Mouse (Mus musculus) neural tube, embryonic 15.5 days (tissue): ENCODE measurements around the gene Trpm3. TPM values are rescaled to one million over a fixed set of nuclear protein-coding genes. Genes with fewer than 3 reads are reported as not detected.

Experiments used
- ATAC-seq: fragments of 200-750 bp; cut with Nextera tagmentation; 2 replicates; pipeline ENCODE4 v1.8.0; 2017; ENCODE audit warnings: mild to moderate bottlenecking, moderate TSS enrichment, moderate library complexity; ENCODE audit not compliant: low FRiP score
- H3K27ac ChIP-seq: fragments of 300-500 bp; sonication (generic); replicated peaks from 2 replicates; pipeline ENCODE4 v1.5.1; 2015; ENCODE audit warnings: mild to moderate bottlenecking, inconsistent platforms
- H3K27me3 ChIP-seq: fragments of 300-500 bp; sonication (generic); replicated peaks from 2 replicates; pipeline ENCODE4 v1.6.1; 2015; ENCODE audit warnings: inconsistent platforms
- H3K36me3 ChIP-seq: fragments of 300-500 bp; sonication (generic); 2 replicates; pipeline ENCODE4 v1.6.1; 2015; ENCODE audit warnings: inconsistent platforms
- H3K4me1 ChIP-seq: fragments of 300-500 bp; sonication (generic); 2 replicates; pipeline ENCODE4 v1.6.1; 2015; ENCODE audit warnings: inconsistent platforms
- H3K4me2 ChIP-seq: fragments of 300-500 bp; sonication (generic); 2 replicates; pipeline ENCODE4 v1.6.1; 2015; ENCODE audit warnings: inconsistent platforms, mild to moderate bottlenecking, moderate library complexity
- H3K4me3 ChIP-seq: fragments of 300-500 bp; sonication (generic); replicated peaks from 2 replicates; pipeline ENCODE4 v1.5.1; 2015; ENCODE audit warnings: mild to moderate bottlenecking, inconsistent platforms
- H3K9ac ChIP-seq: fragments of 300-500 bp; sonication (generic); replicated peaks from 2 replicates; pipeline ENCODE4 v1.6.1; 2015; ENCODE audit warnings: mild to moderate bottlenecking, inconsistent platforms
- H3K9me3 ChIP-seq: fragments of 300-500 bp; sonication (generic); replicated peaks from 2 replicates; pipeline ENCODE4 v1.6.1; 2016; ENCODE audit warnings: inconsistent platforms
- WGBS: fragments of 180-500 bp; shearing (Covaris S2); methylation state at CpG from one replicate; pipeline ENCODE4 v1.1.7; 2015; ENCODE audit warnings: mixed read lengths; 5-methylcytosine and 5-hydroxymethylcytosine counted together
- polyA plus RNA-seq: library from polyadenylated mRNA; unstranded; fragments of >200 nt; fragmentation: Nextera tagmentation; extraction: Ambion mirVana; gene quantifications from 2 replicates; pipeline ENCODE4 v1.2.1, GENCODE M21; 2015

The Trpm3 gene
- polyA plus RNA-seq, 1 experiment from 2014 or later = 18.8 TPM

DNA sequence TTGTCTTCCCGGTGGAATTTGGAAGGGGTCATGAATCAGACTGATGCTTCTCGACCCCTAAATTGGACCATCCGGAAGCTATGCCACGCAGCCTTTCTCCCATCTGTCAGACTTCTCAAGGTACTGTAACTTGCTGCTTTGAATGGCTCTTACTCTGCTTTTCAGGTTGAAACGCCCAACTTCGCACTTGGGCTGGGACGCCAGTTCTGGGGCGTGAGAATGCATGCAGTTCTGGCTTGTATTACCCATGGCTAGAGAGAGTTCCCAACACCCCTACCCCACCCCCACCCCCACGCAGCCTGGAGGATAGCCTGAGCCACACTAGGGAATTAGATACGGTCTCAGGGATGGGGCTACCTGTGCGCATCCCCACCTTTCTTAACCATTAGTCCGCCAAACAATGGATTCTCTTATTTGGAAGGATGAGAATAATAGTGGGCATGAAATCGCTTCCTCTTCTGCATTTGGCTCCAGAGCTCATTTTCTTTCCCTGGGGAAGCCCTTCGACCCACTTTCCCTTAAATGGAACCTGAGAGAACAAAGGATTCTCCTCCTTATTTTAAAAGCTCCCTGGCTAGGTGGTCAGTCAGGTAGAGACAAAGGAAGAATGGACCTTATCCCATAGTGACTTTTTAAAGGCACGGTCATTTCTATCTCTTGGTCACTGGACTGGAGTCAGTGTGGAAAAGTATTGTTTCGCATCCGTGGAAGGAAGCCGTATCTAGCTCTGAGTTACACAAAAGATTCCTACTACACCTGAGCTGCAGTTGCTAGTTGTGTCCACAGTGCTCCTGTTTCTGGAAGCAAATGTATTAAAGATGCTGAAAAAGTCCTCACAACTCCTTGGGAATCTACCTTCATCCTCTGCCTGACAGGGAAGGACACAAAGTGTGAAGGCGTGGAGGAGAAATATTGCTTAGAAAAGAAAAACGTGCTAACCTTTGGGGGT, 309.8 kb downstream of the Trpm3 start:
- H3K9me3 ChIP-seq = no peaks in the 10 kb centered on the region
- H3K27ac ChIP-seq = peak overlapping the region; percentile 76
- 22% methylated on average over 20 of the region's 20 CpGs for WGBS
- H3K27me3 ChIP-seq = no peaks in the 10 kb centered on the region
- no peaks in the 10 kb centered on the region for H3K36me3 ChIP-seq
- ATAC-seq = peak; percentile 70
- H3K4me2 ChIP-seq = peak overlapping the region; percentile 77
- H3K9ac ChIP-seq = peak overlapping the region; percentile 52
- peak overlapping the region; percentile 56 for H3K4me3 ChIP-seq
- peaks cover 25% of the 10 kb centered on the region for H3K4me1 ChIP-seq

DNA sequence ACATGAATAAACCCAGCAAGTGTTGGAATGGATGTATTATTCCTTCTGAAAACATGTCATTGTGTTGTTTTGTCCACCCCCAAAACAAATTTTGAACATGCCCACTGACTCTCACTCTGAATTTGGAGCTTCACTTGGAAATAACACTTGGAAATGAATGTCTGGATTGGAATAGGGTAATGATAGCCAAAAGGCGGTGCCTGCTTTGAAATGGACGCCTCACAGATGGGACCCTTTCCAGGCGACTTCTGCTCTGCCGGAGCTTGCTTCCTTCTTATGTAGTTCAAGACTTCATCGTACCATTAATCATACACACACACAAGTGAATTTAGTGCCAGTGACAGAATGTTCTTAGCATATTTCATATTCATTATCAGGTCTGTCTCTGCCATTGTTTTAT, 312.4 kb downstream of the Trpm3 start:
- Histone ChIP-seq H3K9me3 (no peaks in the 10 kb centered on the region), H3K4me2 (peak overlapping the region; percentile 77; the same call in 1 of the 2 replicates), H3K27me3 (no peaks in the 10 kb centered on the region), H3K4me1 (peaks cover 25% of the 10 kb centered on the region), H3K9ac (no peak overlapping the region), H3K27ac (no peak overlapping the region), H3K4me3 (no peak overlapping the region), H3K36me3 (no peaks in the 10 kb centered on the region)
- 88% methylated on average over 5 of the region's 5 CpGs for WGBS
- no peak for ATAC-seq

DNA sequence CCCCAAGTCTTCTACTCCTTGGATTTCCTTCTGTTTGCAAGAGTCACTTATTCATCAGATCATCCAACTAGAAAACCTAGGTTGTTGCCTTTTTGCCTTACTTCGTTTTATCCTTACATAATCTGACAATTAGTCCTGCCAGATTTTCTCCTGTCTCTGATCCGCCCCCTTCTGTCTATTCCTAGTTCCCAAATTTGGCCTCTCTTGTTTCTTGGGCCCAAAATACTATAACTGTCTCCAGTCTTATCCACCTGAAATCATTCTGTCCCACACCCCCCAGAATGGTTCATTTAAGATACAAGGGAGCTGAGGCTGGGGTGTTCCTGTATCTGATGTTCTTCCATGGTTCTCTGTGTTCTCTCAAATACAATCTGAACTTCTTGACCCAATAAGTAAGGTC, 318.1 kb downstream of the Trpm3 start:
- ATAC-seq = no peak

DNA sequence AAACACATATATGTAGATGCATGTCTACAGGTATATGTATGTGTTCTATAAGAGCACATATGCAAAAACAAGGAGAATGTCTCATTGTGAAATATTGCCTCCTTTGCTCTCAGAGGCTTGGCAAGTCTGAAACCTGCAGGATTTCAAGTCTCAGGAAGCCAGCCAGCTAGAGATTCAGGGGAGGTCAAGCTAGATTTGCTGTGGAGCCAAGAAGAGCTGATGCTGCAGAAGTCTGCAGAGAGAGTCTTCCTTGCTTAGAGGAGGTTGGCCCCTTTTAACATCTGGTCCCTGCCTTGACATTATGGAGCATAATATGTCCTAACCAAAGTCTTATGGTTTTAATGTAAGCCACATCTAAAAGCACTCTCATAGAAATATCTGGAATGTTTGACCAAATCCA, 323.2 kb downstream of the Trpm3 start:
- Histone ChIP-seq H3K9me3 (no peaks in the 10 kb centered on the region), H3K4me3 (no peak overlapping the region), H3K27ac (no peak overlapping the region), H3K36me3 (no peaks in the 10 kb centered on the region), H3K27me3 (no peaks in the 10 kb centered on the region), H3K4me2 (no peak overlapping the region), H3K4me1 (no peaks in the 10 kb centered on the region), H3K9ac (no peak overlapping the region)
- no peak for ATAC-seq

More for the DNA sequence above, 318.1 kb downstream of the Trpm3 start:
- Histone ChIP-seq H3K4me2 (no peak overlapping the region), H3K4me3 (no peak overlapping the region), H3K36me3 (no peaks in the 10 kb centered on the region), H3K27ac (no peak overlapping the region), H3K9ac (no peak overlapping the region), H3K9me3 (no peaks in the 10 kb centered on the region), H3K27me3 (no peaks in the 10 kb centered on the region), H3K4me1 (no peaks in the 10 kb centered on the region)
- WGBS = 86% methylated on average over 2 of the region's 2 CpGs

DNA sequence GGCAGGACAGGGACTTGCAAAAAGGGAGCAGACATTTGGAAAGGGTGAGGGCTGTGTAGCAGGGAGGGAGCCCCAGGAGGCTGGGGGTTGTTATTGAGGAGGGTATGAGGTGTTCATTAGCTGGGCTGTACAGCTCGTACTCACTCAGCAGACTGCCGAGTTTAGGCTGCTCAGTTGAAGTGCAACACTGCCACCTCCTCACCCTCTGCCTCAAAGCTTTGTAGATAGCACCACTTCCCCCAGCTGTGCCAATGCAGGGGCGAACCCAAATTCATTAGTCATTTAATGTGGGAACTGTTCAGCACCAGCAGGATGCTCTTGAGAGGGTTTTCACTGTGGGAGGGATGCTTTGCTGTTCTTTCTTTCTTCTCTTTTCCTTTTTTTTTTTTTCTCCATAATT, 324.7 kb downstream of the Trpm3 start:
- H3K4me3 ChIP-seq = no peak overlapping the region
- H3K4me1 ChIP-seq = no peaks in the 10 kb centered on the region
- ATAC-seq = no peak
- H3K27ac ChIP-seq = no peak overlapping the region
- H3K9ac ChIP-seq = no peak overlapping the region
- no peaks in the 10 kb centered on the region for H3K9me3 ChIP-seq
- H3K27me3 ChIP-seq = no peaks in the 10 kb centered on the region
- WGBS = 57% methylated on average over 3 of the region's 3 CpGs
- no peak overlapping the region for H3K4me2 ChIP-seq
- no peaks in the 10 kb centered on the region for H3K36me3 ChIP-seq

DNA sequence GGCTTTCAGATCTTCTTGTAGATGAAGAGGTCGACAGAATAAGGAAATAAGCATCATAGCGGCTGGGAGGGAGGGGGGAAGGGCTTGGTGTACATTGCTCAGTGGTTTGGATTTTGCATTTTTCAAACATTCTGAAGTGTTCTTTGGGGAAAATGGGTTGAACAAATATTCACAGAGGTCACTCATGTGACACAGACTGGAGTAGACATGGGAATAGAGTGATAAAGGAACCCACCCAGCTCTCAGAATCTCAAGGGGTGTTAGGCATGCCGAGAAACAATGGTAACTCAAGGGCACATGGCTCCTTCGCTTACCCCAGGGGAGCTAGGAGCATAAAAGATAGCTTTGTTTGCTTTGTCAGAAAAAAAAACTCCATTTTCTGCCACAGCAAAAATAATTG, 330.8 kb downstream of the Trpm3 start:
- H3K27me3 ChIP-seq = no peaks in the 10 kb centered on the region
- H3K36me3 ChIP-seq = no peaks in the 10 kb centered on the region
- H3K27ac ChIP-seq = no peak overlapping the region
- 77% methylated on average over 4 of the region's 4 CpGs for WGBS
- no peak overlapping the region for H3K4me3 ChIP-seq
- H3K4me2 ChIP-seq = no peak overlapping the region
- H3K4me1 ChIP-seq = no peaks in the 10 kb centered on the region
- no peak overlapping the region for H3K9ac ChIP-seq
- no peak for ATAC-seq
- no peaks in the 10 kb centered on the region for H3K9me3 ChIP-seq

DNA sequence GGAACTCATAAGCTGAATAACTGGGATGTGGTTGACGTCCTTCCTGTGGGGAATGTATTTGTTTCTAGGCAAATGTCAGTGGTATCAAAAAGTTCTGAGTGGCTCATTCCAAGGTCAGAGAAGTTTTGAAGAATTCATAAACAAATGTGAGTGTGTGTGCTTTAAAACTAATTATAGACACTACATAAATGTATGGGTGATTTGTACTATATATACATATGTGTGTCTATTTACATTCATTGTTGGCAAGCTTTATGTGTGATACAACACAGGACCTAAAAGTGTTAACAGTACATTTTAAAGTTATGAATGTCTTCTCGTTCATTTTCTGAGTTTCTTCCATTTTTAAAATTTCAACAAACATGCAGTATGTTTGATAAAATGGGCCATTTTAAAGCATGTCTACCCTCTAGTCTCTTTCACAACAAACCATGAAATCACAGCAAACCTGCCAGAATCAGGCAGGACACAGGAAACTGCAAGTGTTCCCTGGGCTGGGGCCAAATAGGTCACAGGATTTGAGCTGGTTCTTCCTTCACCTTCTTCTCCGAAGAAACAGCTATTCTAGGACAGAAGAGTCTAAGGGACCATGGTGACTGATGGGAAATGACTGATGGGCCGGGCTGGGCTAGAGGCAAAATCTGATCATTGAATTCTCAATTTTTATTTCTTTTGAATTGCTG, 334.3 kb downstream of the Trpm3 start:
- Histone ChIP-seq H3K9me3 (no peaks in the 10 kb centered on the region), H3K4me3 (no peak overlapping the region), H3K27me3 (no peaks in the 10 kb centered on the region), H3K36me3 (no peaks in the 10 kb centered on the region), H3K4me1 (no peaks in the 10 kb centered on the region), H3K4me2 (no peak overlapping the region), H3K27ac (no peak overlapping the region), H3K9ac (no peak overlapping the region)
- 88% methylated on average over 4 of the region's 4 CpGs for WGBS
- ATAC-seq = no peak

DNA sequence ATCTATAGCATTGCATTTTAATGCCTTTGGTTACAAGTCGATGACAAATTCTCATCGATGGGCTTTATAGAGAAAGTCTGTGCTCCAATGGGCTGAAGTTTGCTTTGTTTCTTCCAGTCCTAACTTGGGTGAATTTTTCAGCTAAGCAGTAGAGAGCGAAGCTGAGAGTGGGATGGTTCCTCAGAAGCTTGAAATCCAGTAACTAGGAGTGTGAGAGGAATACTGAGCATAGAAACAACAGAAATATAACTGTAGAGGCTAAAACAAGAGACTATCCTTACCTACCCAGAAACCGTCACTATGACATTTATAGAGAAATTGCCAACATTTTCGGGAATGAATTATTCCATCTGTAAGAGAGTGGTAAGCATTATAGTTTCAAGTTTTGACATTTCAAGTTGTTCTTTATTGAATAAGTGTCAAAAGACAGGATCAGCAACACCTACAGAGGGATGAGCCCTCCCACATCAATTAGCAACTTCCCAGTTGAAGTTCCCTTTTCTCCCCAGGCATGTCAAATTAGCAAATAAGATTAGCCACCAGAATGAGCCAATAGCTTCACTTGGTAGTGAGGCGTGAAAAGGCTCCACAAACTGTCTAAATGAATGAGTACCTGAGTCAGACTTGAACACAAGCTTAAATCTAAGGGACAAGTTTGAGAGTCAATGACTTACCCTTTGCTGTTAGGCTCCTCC, 339.6 kb downstream of the Trpm3 start:
- no peak overlapping the region for H3K4me2 ChIP-seq
- 96% methylated on average over 6 of the region's 6 CpGs for WGBS
- no peak overlapping the region for H3K4me3 ChIP-seq
- no peaks in the 10 kb centered on the region for H3K36me3 ChIP-seq
- H3K9ac ChIP-seq = no peak overlapping the region
- no peaks in the 10 kb centered on the region for H3K4me1 ChIP-seq
- no peak overlapping the region for H3K27ac ChIP-seq
- no peaks in the 10 kb centered on the region for H3K9me3 ChIP-seq
- no peak for ATAC-seq
- no peaks in the 10 kb centered on the region for H3K27me3 ChIP-seq

DNA sequence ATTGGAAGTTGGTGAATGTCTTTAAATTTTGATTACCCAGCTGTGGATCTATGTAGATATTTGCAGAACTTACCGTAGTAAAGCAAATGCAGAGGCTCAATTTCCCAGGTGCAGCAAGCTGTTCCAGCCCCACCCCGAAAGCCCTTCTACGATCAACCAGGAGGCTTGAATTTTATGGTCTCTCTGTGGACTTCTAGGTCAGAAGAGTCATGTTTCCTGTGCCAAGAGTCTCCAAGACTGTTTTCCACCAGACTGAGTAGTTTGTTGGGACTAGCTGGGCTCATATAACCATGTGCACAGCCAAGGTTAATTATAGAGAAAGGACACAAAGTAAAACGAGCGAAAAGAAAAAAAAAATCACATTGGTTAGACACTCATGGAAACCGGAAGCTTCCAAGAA, 364.6 kb downstream of the Trpm3 start:
- H3K4me2 ChIP-seq = no peak overlapping the region
- H3K9ac ChIP-seq = no peak overlapping the region
- no peak overlapping the region for H3K27ac ChIP-seq
- H3K36me3 ChIP-seq = no peaks in the 10 kb centered on the region
- ATAC-seq = no peak
- H3K4me1 ChIP-seq = no peaks in the 10 kb centered on the region
- 79% methylated on average over 6 of the region's 6 CpGs for WGBS
- no peaks in the 10 kb centered on the region for H3K9me3 ChIP-seq
- H3K27me3 ChIP-seq = no peaks in the 10 kb centered on the region
- H3K4me3 ChIP-seq = no peak overlapping the region

DNA sequence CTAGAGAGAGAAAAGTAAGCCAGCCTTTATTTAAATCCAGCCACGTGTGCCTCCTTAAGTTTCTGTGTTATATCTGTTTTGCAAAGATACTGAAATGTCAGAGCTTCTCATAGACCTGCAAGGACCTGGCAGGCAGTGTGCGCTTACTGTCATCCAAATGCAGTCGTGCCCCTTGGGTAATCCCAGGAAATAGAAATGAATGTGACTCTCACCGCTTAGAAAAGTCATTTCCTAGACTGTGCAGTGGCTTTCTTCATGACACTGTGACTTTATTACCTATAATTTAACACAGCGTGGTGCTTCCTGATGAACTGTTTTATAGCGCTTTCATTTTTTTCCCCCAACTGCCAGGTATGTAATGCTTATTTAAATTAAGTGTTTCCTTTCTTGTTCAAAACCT, 379.7 kb downstream of the Trpm3 start:
- WGBS = 25% methylated on average over 6 of the region's 6 CpGs
- H3K9me3 ChIP-seq = no peaks in the 10 kb centered on the region
- H3K4me3 ChIP-seq = no peak overlapping the region
- H3K27ac ChIP-seq = no peak overlapping the region
- H3K4me2 ChIP-seq = no peak overlapping the region
- peaks cover 4% of the 10 kb centered on the region; the same call in 1 of the 2 replicates for H3K4me1 ChIP-seq
- ATAC-seq = peak; percentile 74
- no peaks in the 10 kb centered on the region for H3K27me3 ChIP-seq
- no peak overlapping the region for H3K9ac ChIP-seq
- H3K36me3 ChIP-seq = no peaks in the 10 kb centered on the region

DNA sequence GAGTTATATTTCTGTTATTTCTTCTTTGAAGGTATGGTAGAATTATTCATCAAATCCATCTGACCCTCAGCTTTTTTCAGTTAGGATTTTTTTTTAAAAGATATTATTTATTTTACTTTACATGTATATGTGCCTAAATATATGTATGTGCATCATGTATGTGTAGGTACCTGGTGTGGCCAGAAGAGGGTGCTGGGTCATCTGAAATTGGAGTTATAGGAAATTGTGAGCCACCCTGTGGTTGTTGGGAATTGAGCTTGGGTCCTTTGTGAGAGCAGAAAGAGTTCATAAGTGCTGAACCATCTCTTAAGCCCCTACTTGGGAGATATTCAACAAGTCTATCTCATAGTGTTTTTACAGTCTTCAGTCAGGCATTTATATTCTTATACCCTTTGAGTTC, 389.1 kb downstream of the Trpm3 start:
- no peak for ATAC-seq
- Histone ChIP-seq H3K27me3 (no peaks in the 10 kb centered on the region), H3K27ac (no peak overlapping the region), H3K9me3 (no peaks in the 10 kb centered on the region), H3K9ac (no peak overlapping the region), H3K36me3 (no peaks in the 10 kb centered on the region), H3K4me2 (no peak overlapping the region), H3K4me3 (no peak overlapping the region), H3K4me1 (no peaks in the 10 kb centered on the region)
